Mouse (Mus musculus): ENCODE measurements around the gene Plekho2.

- TF ChIP-seq CTCF (IDR thresholded peaks at IDR 0.05; ENCODE audit: low read depth, low read length), result no peak
- TF ChIP-seq POLR2A (IDR thresholded peaks at IDR 0.05; ENCODE audit: extremely low read depth, insufficient read depth, low read length), result no peak
Measured at GRCm38 (mm10) chr9:65552141-65552540, 27.7 kb downstream of the Plekho2 start.

All from liver, adult 2 months (tissue).